Mouse (Mus musculus): ENCODE measurements around the gene Gm20661. TPM values are rescaled to one million over a fixed set of nuclear protein-coding genes. Genes with fewer than 3 reads are reported as not detected.
A peak's percentile ranks its signal among the peaks of the same experiment; 100 is the strongest.
"Not testable (repeated sequence)": the region's sequence is repeated elsewhere in the genome, so short reads cannot be mapped to it uniquely, and the experiment has no call there.

Gene Gm20661
- polyA plus RNA-seq, 1 experiment: 0.58 TPM

GRCm38 (mm10) chr9:108003531-108003890, 20.7 kb downstream of the Gm20661 start:
- peak overlapping the region; percentile 92 for H3K4me3 ChIP-seq (ENCODE audit: control insufficient read depth, insufficient read depth, low read length)
- under 1% methylated on average over 8 of the region's 8 CpGs for WGBS
- DNase-seq: peak; percentile 52
- TF ChIP-seq CTCF (IDR thresholded peaks at IDR 0.05; ENCODE audit: borderline replicate concordance, control insufficient read depth, extremely low read depth, insufficient read depth, low read length, poor library complexity): no peak
- no peak for TF ChIP-seq POLR2A (IDR thresholded peaks at IDR 0.05; ENCODE audit: control insufficient read depth, extremely low read depth, insufficient read depth, low read length, poor library complexity)
- H3K27ac ChIP-seq (ENCODE audit: control insufficient read depth, insufficient read depth, low read length): peak overlapping the region; percentile 70
- no peaks in the 10 kb centered on the region for H3K27me3 ChIP-seq (ENCODE audit: control insufficient read depth, insufficient read depth, low read length)
- H3K36me3 ChIP-seq (ENCODE audit: control insufficient read depth, insufficient read depth, low read length): no peaks in the 10 kb centered on the region
- peaks cover 6% of the 10 kb centered on the region for H3K4me1 ChIP-seq (replicated peaks; ENCODE audit: control insufficient read depth, insufficient read depth, low read length)

- Histone ChIP-seq H3K4me1 (replicated peaks; ENCODE audit: control insufficient read depth, insufficient read depth, low read length) (peaks cover 6% of the 10 kb centered on the region), H3K36me3 (ENCODE audit: control insufficient read depth, insufficient read depth, low read length) (peaks cover 7% of the 10 kb centered on the region), H3K27me3 (ENCODE audit: control insufficient read depth, insufficient read depth, low read length) (no peaks in the 10 kb centered on the region), H3K27ac (ENCODE audit: control insufficient read depth, insufficient read depth, low read length) (no peak overlapping the region), H3K4me3 (ENCODE audit: control insufficient read depth, insufficient read depth, low read length) (no peak overlapping the region)
- TF ChIP-seq POLR2A (IDR thresholded peaks at IDR 0.05; ENCODE audit: control insufficient read depth, extremely low read depth, insufficient read depth, low read length, poor library complexity): no peak
- TF ChIP-seq CTCF (IDR thresholded peaks at IDR 0.05; ENCODE audit: borderline replicate concordance, control insufficient read depth, extremely low read depth, insufficient read depth, low read length, poor library complexity): no peak
- 96% methylated on average over 5 of the region's 5 CpGs for WGBS
- DNase-seq: no peak
Measured at GRCm38 (mm10) chr9:108008041-108008440, 25.2 kb downstream of the Gm20661 start.

GRCm38 (mm10) chr9:108010385-108010784, 27.5 kb downstream of the Gm20661 start:
- no peak for DNase-seq
- no peak overlapping the region for H3K4me3 ChIP-seq (ENCODE audit: control insufficient read depth, insufficient read depth, low read length)
- H3K27ac ChIP-seq (ENCODE audit: control insufficient read depth, insufficient read depth, low read length): no peak overlapping the region
- TF ChIP-seq POLR2A (IDR thresholded peaks at IDR 0.05; ENCODE audit: control insufficient read depth, extremely low read depth, insufficient read depth, low read length, poor library complexity) (no peak), CTCF (IDR thresholded peaks at IDR 0.05; ENCODE audit: borderline replicate concordance, control insufficient read depth, extremely low read depth, insufficient read depth, low read length, poor library complexity) (no peak)
- no peaks in the 10 kb centered on the region for H3K4me1 ChIP-seq (replicated peaks; ENCODE audit: control insufficient read depth, insufficient read depth, low read length)
- peaks cover 14% of the 10 kb centered on the region for H3K36me3 ChIP-seq (ENCODE audit: control insufficient read depth, insufficient read depth, low read length)
- H3K27me3 ChIP-seq (ENCODE audit: control insufficient read depth, insufficient read depth, low read length): no peaks in the 10 kb centered on the region

GRCm38 (mm10) chr9:108013577-108013976, 30.7 kb downstream of the Gm20661 start:
- H3K4me3 ChIP-seq (ENCODE audit: control insufficient read depth, insufficient read depth, low read length): not testable (repeated sequence)
- peaks cover 17% of the 10 kb centered on the region for H3K36me3 ChIP-seq (ENCODE audit: control insufficient read depth, insufficient read depth, low read length)

GRCm38 (mm10) chr9:108017127-108017526, 34.3 kb downstream of the Gm20661 start:
- Histone ChIP-seq H3K4me1 (replicated peaks; ENCODE audit: control insufficient read depth, insufficient read depth, low read length) (no peaks in the 10 kb centered on the region; the same call in 1 of the 2 replicates), H3K4me3 (ENCODE audit: control insufficient read depth, insufficient read depth, low read length) (no peak overlapping the region)
- WGBS: 96% methylated on average over 3 of the region's 3 CpGs

More at GRCm38 (mm10) chr9:108013577-108013976, 30.7 kb downstream of the Gm20661 start:
- not testable (repeated sequence) for H3K4me1 ChIP-seq (replicated peaks; ENCODE audit: control insufficient read depth, insufficient read depth, low read length); H3K27me3 ChIP-seq (ENCODE audit: control insufficient read depth, insufficient read depth, low read length); DNase-seq; H3K27ac ChIP-seq (ENCODE audit: control insufficient read depth, insufficient read depth, low read length)
- 96% methylated on average over 2 of the region's 2 CpGs for WGBS

GRCm38 (mm10) chr9:108020741-108021140, 37.9 kb downstream of the Gm20661 start:
- Histone ChIP-seq H3K4me1 (replicated peaks; ENCODE audit: control insufficient read depth, insufficient read depth, low read length) (no peaks in the 10 kb centered on the region; the same call in 1 of the 2 replicates), H3K27ac (ENCODE audit: control insufficient read depth, insufficient read depth, low read length) (no peak overlapping the region), H3K36me3 (ENCODE audit: control insufficient read depth, insufficient read depth, low read length) (peaks cover 15% of the 10 kb centered on the region), H3K4me3 (ENCODE audit: control insufficient read depth, insufficient read depth, low read length) (no peak overlapping the region), H3K27me3 (ENCODE audit: control insufficient read depth, insufficient read depth, low read length) (no peaks in the 10 kb centered on the region)
- no peak for TF ChIP-seq CTCF (IDR thresholded peaks at IDR 0.05; ENCODE audit: borderline replicate concordance, control insufficient read depth, extremely low read depth, insufficient read depth, low read length, poor library complexity)
- no peak for TF ChIP-seq POLR2A (IDR thresholded peaks at IDR 0.05; ENCODE audit: control insufficient read depth, extremely low read depth, insufficient read depth, low read length, poor library complexity)
- DNase-seq: no peak
- WGBS: 100% methylated on average over 1 of the region's 1 CpGs

More at GRCm38 (mm10) chr9:108017127-108017526, 34.3 kb downstream of the Gm20661 start:
- TF ChIP-seq POLR2A (IDR thresholded peaks at IDR 0.05; ENCODE audit: control insufficient read depth, extremely low read depth, insufficient read depth, low read length, poor library complexity) (no peak), CTCF (IDR thresholded peaks at IDR 0.05; ENCODE audit: borderline replicate concordance, control insufficient read depth, extremely low read depth, insufficient read depth, low read length, poor library complexity) (no peak)
- H3K36me3 ChIP-seq (ENCODE audit: control insufficient read depth, insufficient read depth, low read length): peaks cover 17% of the 10 kb centered on the region
- H3K27me3 ChIP-seq (ENCODE audit: control insufficient read depth, insufficient read depth, low read length): no peaks in the 10 kb centered on the region
- no peak overlapping the region for H3K27ac ChIP-seq (ENCODE audit: control insufficient read depth, insufficient read depth, low read length)
- DNase-seq: no peak

- Histone ChIP-seq H3K27me3 (ENCODE audit: control insufficient read depth, insufficient read depth, low read length) (no peaks in the 10 kb centered on the region), H3K27ac (ENCODE audit: control insufficient read depth, insufficient read depth, low read length) (no peak overlapping the region), H3K36me3 (ENCODE audit: control insufficient read depth, insufficient read depth, low read length) (peaks cover 23% of the 10 kb centered on the region), H3K4me1 (replicated peaks; ENCODE audit: control insufficient read depth, insufficient read depth, low read length) (no peaks in the 10 kb centered on the region; the same call in 1 of the 2 replicates), H3K4me3 (ENCODE audit: control insufficient read depth, insufficient read depth, low read length) (no peak overlapping the region)
- TF ChIP-seq POLR2A (IDR thresholded peaks at IDR 0.05; ENCODE audit: control insufficient read depth, extremely low read depth, insufficient read depth, low read length, poor library complexity): no peak
- WGBS: 92% methylated on average over 3 of the region's 3 CpGs
- no peak for DNase-seq
Measured at GRCm38 (mm10) chr9:108023216-108023615, 40.4 kb downstream of the Gm20661 start.
